Mouse (Mus musculus) neutrophil, adult 65 days (primary cell): ENCODE measurements around the gene Gm3646. TPM values are rescaled to one million over a fixed set of nuclear protein-coding genes. Genes with fewer than 3 reads are reported as not detected.

Experiments
- total RNA-seq: library from RNA; stranded (reverse); gene quantifications from 2 replicates; pipeline ENCODE4 v1.2.4, GENCODE M21; 2023

The Gm3646 gene
- not detected in 2 replicates for total RNA-seq

DNA sequence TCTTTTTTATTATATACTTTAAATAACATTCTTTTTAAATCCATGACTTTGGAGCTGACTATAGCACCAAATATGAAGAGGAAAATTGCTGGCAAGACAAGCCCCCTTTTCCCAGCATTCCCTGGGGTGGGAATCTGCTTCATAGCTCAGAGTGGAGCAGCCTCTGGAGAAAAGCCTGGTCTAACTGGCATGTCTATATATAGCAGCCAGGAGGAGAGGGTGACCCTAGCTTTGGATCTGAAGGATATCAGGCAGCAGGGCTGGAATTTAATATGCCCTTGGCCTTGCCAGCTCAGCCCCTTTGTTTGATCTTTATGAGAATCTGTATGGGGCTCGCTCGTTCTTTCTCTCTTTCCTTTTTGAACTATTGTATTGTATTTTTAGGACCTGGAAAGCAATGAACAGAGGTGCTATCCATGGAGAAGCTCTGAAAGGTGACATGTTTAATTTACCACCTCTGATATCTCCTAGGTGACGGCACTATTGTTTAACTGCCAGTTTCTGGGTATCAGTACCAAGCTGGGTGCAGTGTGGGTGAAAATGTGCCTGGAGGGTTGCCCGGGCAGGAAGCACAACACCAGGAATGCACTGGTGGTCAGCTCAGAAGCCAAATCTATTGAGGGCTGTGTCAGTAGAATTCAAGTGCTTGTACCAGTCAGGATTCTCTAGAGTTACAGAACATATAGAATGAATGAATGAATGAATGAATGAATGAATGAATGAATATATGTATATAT is at the start of gene Gm3646:
Gene Gm3646 (minus strand): TSS at position 90 of the 737 bp plus-strand sequence.

Other genes starting within 250 kb of the Gm3646 start
- 300 and 433 TPM in 2 replicates for gene Rnf149, start 227.9 kb downstream of the Gm3646 start, total RNA-seq
- 0.07 and 0.09 TPM in 2 replicates for gene Creg2, start 153.9 kb downstream of the Gm3646 start, total RNA-seq
- gene Rfx8, start 84.3 kb downstream of the Gm3646 start, total RNA-seq, result not detected in 2 replicates
- 250 and 294 TPM in 2 replicates for gene Map4k4, start 95.6 kb upstream of the Gm3646 start, total RNA-seq